Mouse (Mus musculus) lung, adult 18-20 months (tissue): Measurements from ENCODE around the gene Rbks.

Source experiments
- DNase-seq, 2 experiments: peaks; one replicate each; pipeline ENCODE4 v3.0.0; 2022; ENCODE audit warnings: mixed read lengths in 2 of 2

Rbks gene

GRCm38 (mm10) chr5:31696971-31697643, at the start of gene Rbks:
Rbks (minus strand) TSS chr5:31697627.
- peak in 1 of 2 experiments; percentile 14 for DNase-seq

GRCm38 (mm10) chr5:31742521-31743031, 45.1 kb upstream of the Rbks start:
- DNase-seq: peak in 1 of 2 experiments; percentile 22

- no peak for DNase-seq
Observed at GRCm38 (mm10) chr5:31741931-31742330, 44.5 kb upstream of the Rbks start.

- DNase-seq: no peak
Observed at GRCm38 (mm10) chr5:31732644-31733338, 35.4 kb upstream of the Rbks start.

GRCm38 (mm10) chr5:31727456-31727855, 30.0 kb upstream of the Rbks start:
- DNase-seq: no peak

GRCm38 (mm10) chr5:31725885-31726284, 28.5 kb upstream of the Rbks start:
- no peak for DNase-seq

GRCm38 (mm10) chr5:31724519-31724918, 27.1 kb upstream of the Rbks start:
- DNase-seq: no peak

- DNase-seq: no peak
Observed at GRCm38 (mm10) chr5:31715486-31716150, 18.2 kb upstream of the Rbks start.

GRCm38 (mm10) chr5:31713841-31714264, 16.4 kb upstream of the Rbks start:
- DNase-seq: no peak

- no peak for DNase-seq
Observed at GRCm38 (mm10) chr5:31713280-31713711, 15.9 kb upstream of the Rbks start.

- DNase-seq: no peak
Observed at GRCm38 (mm10) chr5:31709389-31709788, 12.0 kb upstream of the Rbks start.

GRCm38 (mm10) chr5:31706826-31707225, 9.4 kb upstream of the Rbks start:
- DNase-seq: no peak

GRCm38 (mm10) chr5:31704971-31705370, 7.5 kb upstream of the Rbks start:
- no peak for DNase-seq

GRCm38 (mm10) chr5:31699397-31699796, 2.0 kb upstream of the Rbks start:
- DNase-seq: no peak

GRCm38 (mm10) chr5:31698931-31699330, 1.5 kb upstream of the Rbks start:
- no peak for DNase-seq

GRCm38 (mm10) chr5:31698297-31698726, 885 bp upstream of the Rbks start:
- DNase-seq: peak; percentile 92 to 95

- peak; percentile 90 to 93 for DNase-seq
Observed at GRCm38 (mm10) chr5:31697644-31698296, 343 bp upstream of the Rbks start, which contains the start of gene Babam2. Babam2 (plus strand) TSS chr5:31697684.

- no peak for DNase-seq
Observed at GRCm38 (mm10) chr5:31693191-31693590, 4.2 kb downstream of the Rbks start.

GRCm38 (mm10) chr5:31687972-31688371, 9.5 kb downstream of the Rbks start:
- no peak for DNase-seq

- no peak for DNase-seq
Observed at GRCm38 (mm10) chr5:31686040-31686439, 11.4 kb downstream of the Rbks start.

- DNase-seq: peak in 1 of 2 experiments; percentile 26
Observed at GRCm38 (mm10) chr5:31682305-31682704, 15.1 kb downstream of the Rbks start.

- no peak for DNase-seq
Observed at GRCm38 (mm10) chr5:31680183-31680582, 17.2 kb downstream of the Rbks start.

- no peak for DNase-seq
Observed at GRCm38 (mm10) chr5:31678000-31678399, 19.4 kb downstream of the Rbks start.
